Mouse (Mus musculus) heart, adult 11 months (tissue): Measurements from ENCODE around the gene Hmcn1.

Experiments
- DNase-seq: peaks from one replicate; pipeline ENCODE4 v3.0.0; 2022

Hmcn1 gene

GRCm38 (mm10) chr1:150991745-150992554, 1.3 kb downstream of the Hmcn1 start:
- peak; percentile 93 for DNase-seq

GRCm38 (mm10) chr1:150984888-150985287, 8.3 kb downstream of the Hmcn1 start:
- DNase-seq, result peak; percentile 93

GRCm38 (mm10) chr1:150984092-150984503, 9.1 kb downstream of the Hmcn1 start:
- peak; percentile 76 for DNase-seq

- peak; percentile 55 for DNase-seq
Observed at GRCm38 (mm10) chr1:150978651-150979050, 14.6 kb downstream of the Hmcn1 start.

- DNase-seq, result peak; percentile 93
Observed at GRCm38 (mm10) chr1:150976263-150976662, 17.0 kb downstream of the Hmcn1 start.

- no peak for DNase-seq
Observed at GRCm38 (mm10) chr1:150959486-150960074, 33.7 kb downstream of the Hmcn1 start.

GRCm38 (mm10) chr1:150951004-150951403, 42.2 kb downstream of the Hmcn1 start:
- DNase-seq, result peak; percentile 54

- DNase-seq, result peak; percentile 69
Observed at GRCm38 (mm10) chr1:150950046-150950445, 43.2 kb downstream of the Hmcn1 start.

GRCm38 (mm10) chr1:150948911-150949310, 44.3 kb downstream of the Hmcn1 start:
- no peak for DNase-seq

- no peak for DNase-seq
Observed at GRCm38 (mm10) chr1:150943601-150944000, 49.6 kb downstream of the Hmcn1 start.

GRCm38 (mm10) chr1:150942143-150942542, 51.1 kb downstream of the Hmcn1 start:
- DNase-seq, result peak; percentile 71

GRCm38 (mm10) chr1:150936821-150937220, 56.4 kb downstream of the Hmcn1 start:
- no peak for DNase-seq

- DNase-seq, result peak; percentile 87
Observed at GRCm38 (mm10) chr1:150933616-150934015, 59.6 kb downstream of the Hmcn1 start.

GRCm38 (mm10) chr1:150920860-150921259, 72.4 kb downstream of the Hmcn1 start:
- no peak for DNase-seq

GRCm38 (mm10) chr1:150920276-150920675, 73.0 kb downstream of the Hmcn1 start:
- no peak for DNase-seq

GRCm38 (mm10) chr1:150914936-150915335, 78.3 kb downstream of the Hmcn1 start:
- peak; percentile 90 for DNase-seq

- no peak for DNase-seq
Observed at GRCm38 (mm10) chr1:150913586-150914136, 79.6 kb downstream of the Hmcn1 start.

- DNase-seq, result no peak
Observed at GRCm38 (mm10) chr1:150909642-150910041, 83.6 kb downstream of the Hmcn1 start.

- no peak for DNase-seq
Observed at GRCm38 (mm10) chr1:150893677-150894188, 99.5 kb downstream of the Hmcn1 start.

- DNase-seq, result no peak
Observed at GRCm38 (mm10) chr1:150890017-150890416, 103.2 kb downstream of the Hmcn1 start.

- no peak for DNase-seq
Observed at GRCm38 (mm10) chr1:150886267-150886666, 107.0 kb downstream of the Hmcn1 start.

GRCm38 (mm10) chr1:150878421-150878820, 114.8 kb downstream of the Hmcn1 start:
- peak; percentile 83 for DNase-seq

- DNase-seq, result no peak
Observed at GRCm38 (mm10) chr1:150877920-150878319, 115.3 kb downstream of the Hmcn1 start.

- DNase-seq, result no peak
Observed at GRCm38 (mm10) chr1:150874025-150874424, 119.2 kb downstream of the Hmcn1 start.
